Mouse (Mus musculus): ENCODE results near the gene B4galt1.

- TF ChIP-seq POLR2A (IDR thresholded peaks at IDR 0.05; ENCODE audit: borderline replicate concordance, extremely low read depth, insufficient read depth, insufficient read length, poor library complexity, severe bottlenecking) (no peak), CTCF (IDR thresholded peaks at IDR 0.05; ENCODE audit: borderline replicate concordance, extremely low read depth, insufficient read depth, insufficient read length) (no peak)
Measured at GRCm38 (mm10) chr4:40823151-40823550, 30.7 kb downstream of the B4galt1 start.
